Mouse (Mus musculus): ENCODE data around the gene Cd163l1.

Cd163l1 gene

DNA sequence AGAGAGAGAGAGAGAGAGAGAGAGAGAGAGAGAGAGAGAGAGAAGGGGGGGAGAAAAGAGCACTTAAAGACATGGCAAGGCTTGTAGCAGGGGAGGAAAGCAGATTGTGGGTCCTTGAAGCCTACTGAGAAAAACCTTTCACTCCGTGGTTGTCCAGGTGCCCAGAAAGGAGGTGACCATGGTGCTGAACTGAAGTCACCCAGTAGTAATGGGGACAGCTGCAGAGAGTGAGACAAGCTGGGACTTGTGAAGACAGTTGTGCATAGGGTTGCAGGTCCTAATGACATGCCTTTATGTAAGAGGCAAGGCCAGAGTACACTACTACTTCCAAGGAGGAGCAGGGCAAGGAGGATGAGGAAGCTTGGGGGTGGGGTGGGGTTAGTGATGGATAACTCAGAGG lies 1.2 kb downstream of the Cd163l1 start:
- DNase-seq (ENCODE audit: low read depth, low spot score) = no peak

DNA sequence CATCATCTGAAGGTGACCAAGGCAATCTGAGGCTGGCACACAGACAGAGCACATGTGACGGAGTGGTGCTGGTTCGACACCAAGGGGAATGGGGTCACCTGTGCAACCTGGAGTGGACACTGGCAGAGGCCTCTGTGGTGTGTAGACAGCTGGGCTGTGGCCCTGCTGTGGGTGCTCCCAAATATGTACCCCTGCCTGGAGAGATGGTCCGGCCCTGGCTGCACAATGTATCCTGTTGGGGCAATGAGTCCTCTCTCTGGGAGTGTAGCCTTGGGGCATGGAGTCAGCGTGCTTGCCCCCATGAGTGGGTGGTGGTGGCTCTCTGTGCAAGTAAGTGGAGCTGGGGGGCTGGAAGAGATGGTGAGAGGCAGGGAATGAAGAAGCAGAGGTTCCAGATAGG lies 2.3 kb downstream of the Cd163l1 start:
- DNase-seq (ENCODE audit: low read depth, low spot score) = no peak

DNA sequence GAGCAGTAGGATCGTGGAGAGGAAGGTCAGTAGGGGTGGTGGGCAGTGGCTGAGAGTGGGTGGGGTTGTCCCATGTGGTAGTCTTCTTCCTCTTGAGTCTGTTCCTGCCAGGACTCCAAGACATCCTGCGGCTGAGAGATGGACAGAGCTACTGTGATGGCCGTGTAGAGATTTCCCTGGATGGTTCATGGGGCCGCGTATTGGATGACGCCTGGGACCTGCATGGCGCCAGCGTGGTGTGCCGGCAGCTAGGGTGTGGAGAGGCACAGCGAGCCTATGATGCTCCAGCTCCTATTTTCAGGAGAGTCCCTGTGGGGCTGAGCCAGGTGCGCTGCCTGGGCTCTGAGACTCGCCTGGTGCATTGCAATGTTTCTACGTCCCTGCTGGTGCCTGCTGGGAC lies 6.1 kb downstream of the Cd163l1 start:
- DNase-seq (ENCODE audit: low read depth, low spot score) = no peak

DNA sequence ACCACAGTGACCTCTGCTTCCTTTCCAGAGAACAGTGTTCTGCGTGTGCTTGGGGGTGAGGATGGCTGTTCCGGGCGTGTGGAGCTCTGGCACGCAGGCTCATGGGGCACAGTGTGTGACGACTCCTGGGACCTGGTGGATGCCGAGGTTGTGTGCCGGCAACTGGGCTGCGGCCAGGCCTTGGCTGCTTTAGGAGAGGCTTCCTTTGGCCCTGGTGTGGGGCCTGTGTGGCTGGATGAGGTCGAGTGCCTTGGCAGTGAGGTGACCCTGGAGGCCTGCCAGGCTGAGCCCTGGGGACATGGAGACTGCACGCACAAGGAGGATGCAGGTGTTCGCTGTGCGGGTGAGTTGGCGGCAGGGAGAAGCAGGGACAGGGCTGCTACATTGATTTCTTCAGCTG lies 10.4 kb downstream of the Cd163l1 start:
- DNase-seq (ENCODE audit: low read depth, low spot score) = no peak

DNA sequence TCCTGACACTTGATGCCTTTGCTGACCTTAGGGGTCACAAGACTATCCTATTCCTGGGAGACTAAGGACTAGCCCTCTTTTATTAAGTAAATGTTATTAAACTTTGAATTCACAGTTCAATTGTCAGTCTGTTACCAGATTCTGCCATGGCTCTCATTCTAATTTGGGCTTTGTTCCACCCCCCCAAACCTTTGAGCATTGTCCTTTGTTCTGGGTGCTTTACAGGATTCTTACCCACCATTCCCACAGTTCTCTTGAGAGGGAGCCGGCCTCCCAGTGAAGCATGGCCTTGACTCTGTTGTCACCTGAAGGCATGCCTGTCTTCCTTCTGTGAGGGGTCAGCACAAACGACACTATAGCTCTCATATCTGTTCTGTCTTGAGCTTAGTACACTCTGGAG lies 13.0 kb downstream of the Cd163l1 start:
- no peak for DNase-seq (ENCODE audit: low read depth, low spot score)

DNA sequence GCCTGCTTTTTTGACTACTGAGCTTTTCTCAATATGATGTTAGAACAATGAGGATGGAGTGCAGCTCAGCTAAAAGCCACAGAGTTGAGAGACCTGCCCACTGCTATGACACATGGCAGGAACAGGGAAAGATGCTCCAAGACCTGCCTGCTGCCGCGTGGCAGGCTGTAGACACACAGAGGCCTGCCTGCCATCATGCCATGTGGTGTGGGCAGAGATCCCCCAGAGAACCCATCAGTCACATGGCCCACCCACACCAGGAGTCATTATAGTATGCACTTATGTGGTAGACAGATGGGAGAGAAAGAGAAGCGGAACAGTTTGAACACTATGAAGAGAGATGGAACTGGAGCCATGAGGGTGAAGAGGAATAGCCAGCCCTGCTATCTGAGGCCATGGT lies 15.6 kb downstream of the Cd163l1 start:
- no peak for DNase-seq (ENCODE audit: low read depth, low spot score)

DNA sequence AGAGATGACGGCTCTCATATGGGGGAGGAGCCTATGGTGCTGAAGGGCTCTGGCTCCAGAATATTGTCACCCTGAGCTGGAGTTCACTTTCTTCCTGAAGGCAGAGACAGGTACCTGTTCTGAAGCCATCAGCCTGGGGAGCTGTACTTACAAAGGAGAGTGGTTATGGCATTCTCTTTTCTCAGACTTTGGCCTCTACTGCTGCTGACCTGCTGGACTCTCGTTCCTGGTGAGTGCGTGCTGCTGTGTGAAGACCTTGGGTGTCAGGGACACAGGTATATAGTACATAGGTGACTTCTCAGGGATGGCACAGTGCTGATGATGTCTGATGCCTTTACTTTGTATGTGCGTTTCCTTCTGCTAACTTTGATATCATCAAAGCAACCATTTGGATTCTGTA lies 29.1 kb downstream of the Cd163l1 start, which contains the start of gene 5830411N06Rik:
5830411N06Rik (plus strand) TSS at position 69 of the 400 bp plus-strand sequence.
- DNase-seq (ENCODE audit: low read depth, low spot score) = no peak

DNA sequence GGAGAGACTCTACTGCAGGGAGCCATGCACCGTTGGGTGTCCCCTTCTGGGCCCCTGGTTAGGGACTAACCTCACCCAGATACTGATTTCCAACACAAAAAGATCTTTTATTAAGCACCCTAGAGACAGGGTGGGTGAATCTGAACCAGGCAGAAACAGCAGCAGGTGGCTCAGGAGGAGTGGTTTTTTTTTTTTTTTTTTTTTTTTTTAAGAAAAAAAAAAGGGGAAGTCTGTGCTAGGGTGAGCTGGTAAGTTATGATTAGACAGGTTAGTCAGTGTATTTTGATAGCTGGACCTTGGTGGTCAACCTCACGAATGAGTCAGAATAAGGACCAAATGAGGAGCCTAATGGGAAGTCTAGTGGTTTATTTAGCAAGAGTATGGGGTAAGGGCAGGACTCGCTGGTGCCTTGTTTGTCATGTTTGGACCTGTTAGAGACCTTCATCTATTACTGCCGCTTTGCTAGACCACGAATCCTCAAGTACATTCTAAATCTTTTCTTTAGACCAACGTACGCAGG lies 35.8 kb downstream of the Cd163l1 start:
- DNase-seq (ENCODE audit: low read depth, low spot score) = no peak

Data from skeletal muscle tissue, adult 2 months (tissue).